Mouse (Mus musculus) cerebellum, adult 9-11 months (tissue): ENCODE measurements around the gene 4931417E11Rik.

Source experiments
- DNase-seq: peaks from one replicate; pipeline ENCODE4 v3.0.0; 2022

The 4931417E11Rik gene

GRCm38 (mm10) chr6:73469567-73469966, at the start of gene 4931417E11Rik:
TSS of gene 4931417E11Rik (minus strand) at chr6:73469667.
- no peak for DNase-seq

GRCm38 (mm10) chr6:73517818-73518396, 48.4 kb upstream of the 4931417E11Rik start:
- peak; percentile 67 for DNase-seq

GRCm38 (mm10) chr6:73512907-73513306, 43.4 kb upstream of the 4931417E11Rik start:
- no peak for DNase-seq

- no peak for DNase-seq
Observed at GRCm38 (mm10) chr6:73499631-73500030, 30.2 kb upstream of the 4931417E11Rik start.

- no peak for DNase-seq
Observed at GRCm38 (mm10) chr6:73497321-73497720, 27.9 kb upstream of the 4931417E11Rik start.

- DNase-seq, result peak; percentile 6
Observed at GRCm38 (mm10) chr6:73490524-73490923, 21.1 kb upstream of the 4931417E11Rik start.

- DNase-seq, result no peak
Observed at GRCm38 (mm10) chr6:73485616-73486015, 16.1 kb upstream of the 4931417E11Rik start.

GRCm38 (mm10) chr6:73466084-73466483, 3.4 kb downstream of the 4931417E11Rik start:
- no peak for DNase-seq

- no peak for DNase-seq
Observed at GRCm38 (mm10) chr6:73462543-73462942, 6.9 kb downstream of the 4931417E11Rik start.

GRCm38 (mm10) chr6:73433912-73434311, 35.6 kb downstream of the 4931417E11Rik start:
- DNase-seq, result no peak

GRCm38 (mm10) chr6:73428618-73429336, 40.7 kb downstream of the 4931417E11Rik start:
- peak; percentile 36 for DNase-seq

GRCm38 (mm10) chr6:73427273-73427812, 42.1 kb downstream of the 4931417E11Rik start:
- DNase-seq, result peak; percentile 64
